Mouse (Mus musculus): Measurements from ENCODE around the gene Gm39566. TPM values are rescaled to one million over a fixed set of nuclear protein-coding genes. Genes with fewer than 3 reads are reported as not detected.

Gm39566 gene
- polyA plus RNA-seq, 1 experiment from 2014 or later, result not detected

DNA sequence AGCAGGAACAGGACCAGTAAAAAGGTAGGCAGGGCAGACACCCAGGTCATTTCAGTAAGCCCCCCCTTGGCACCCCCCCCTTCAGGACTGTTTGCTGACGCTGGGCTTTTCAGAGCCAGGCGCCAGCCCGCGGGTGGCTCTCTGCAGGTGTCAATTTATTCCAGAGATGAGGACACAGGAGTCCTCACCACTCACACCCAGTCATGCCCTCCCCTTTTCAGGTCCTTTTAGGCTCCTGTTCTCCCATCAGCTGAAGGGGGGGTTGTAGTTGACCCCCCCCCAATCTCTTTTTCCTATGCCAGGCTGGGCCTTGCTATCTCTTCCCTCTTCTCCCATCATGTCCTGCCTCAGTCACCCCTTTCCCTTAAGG is 20.9 kb upstream of the Gm39566 start:
- Histone ChIP-seq H3K4me3 (ENCODE audit: low read depth, low read length) (peak overlapping the region; percentile 94), H3K4me1 (ENCODE audit: control insufficient read depth, insufficient read depth, low read length) (peaks cover 30% of the 10 kb centered on the region), H3K9ac (ENCODE audit: low read depth, low read length) (peak overlapping the region; percentile 99), H3K4me2 (ENCODE audit: low read length) (peak overlapping the region; percentile 97), H3K27me3 (ENCODE audit: control insufficient read depth, insufficient read depth, low read depth, low read length) (no peaks in the 10 kb centered on the region), H3K36me3 (ENCODE audit: control insufficient read depth, insufficient read depth, low read length) (peaks cover 10% of the 10 kb centered on the region), H3K9me3 (replicated peaks; ENCODE audit: control insufficient read depth, low read length, poor library complexity, severe bottlenecking) (no peaks in the 10 kb centered on the region), H3K27ac (ENCODE audit: low read length) (peak overlapping the region; percentile 98)
- WGBS, result 11% methylated on average over 4 of the region's 4 CpGs
- ATAC-seq, result no peak

DNA sequence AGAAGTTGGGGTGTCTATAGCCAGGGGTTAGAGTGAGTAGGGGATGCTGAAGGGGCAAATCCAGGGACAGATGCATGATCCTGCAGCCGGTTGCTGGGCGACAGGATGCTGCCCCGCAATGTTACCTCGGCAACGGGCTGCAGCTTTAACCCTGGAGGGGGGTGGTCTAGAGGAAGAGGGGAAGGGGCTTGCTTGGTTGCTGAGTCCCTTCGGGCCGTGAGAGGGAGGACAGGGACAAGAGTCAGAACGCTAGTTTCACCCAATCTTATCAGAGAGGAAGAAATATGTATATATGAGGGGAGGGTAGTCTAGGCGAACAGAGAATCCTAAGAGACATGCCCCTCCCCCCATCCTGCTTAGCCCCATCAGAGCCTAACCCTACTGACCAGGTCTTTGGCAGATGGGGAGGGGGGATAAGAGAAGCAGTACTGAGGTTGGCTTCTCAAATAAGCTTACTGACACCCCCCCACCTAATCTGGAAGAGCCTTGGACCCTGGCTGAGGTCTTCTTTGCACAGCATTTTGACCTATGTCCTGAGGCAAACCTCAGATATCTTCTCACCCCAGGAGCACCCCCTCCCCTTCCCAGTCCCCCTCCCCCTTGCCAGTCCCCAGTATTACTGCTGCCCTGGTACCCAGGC is 20.3 kb upstream of the Gm39566 start:
- Histone ChIP-seq H3K4me3 (ENCODE audit: low read depth, low read length) (peak overlapping the region; percentile 94), H3K4me2 (ENCODE audit: low read length) (peak overlapping the region; percentile 97), H3K27ac (ENCODE audit: low read length) (peak overlapping the region; percentile 98), H3K27me3 (ENCODE audit: control insufficient read depth, insufficient read depth, low read depth, low read length) (no peaks in the 10 kb centered on the region), H3K4me1 (ENCODE audit: control insufficient read depth, insufficient read depth, low read length) (peaks cover 30% of the 10 kb centered on the region), H3K9me3 (replicated peaks; ENCODE audit: control insufficient read depth, low read length, poor library complexity, severe bottlenecking) (no peaks in the 10 kb centered on the region), H3K36me3 (ENCODE audit: control insufficient read depth, insufficient read depth, low read length) (peaks cover 10% of the 10 kb centered on the region), H3K9ac (ENCODE audit: low read depth, low read length) (peak overlapping the region; percentile 99)
- no peak for ATAC-seq
- WGBS, result 2% methylated on average over 9 of the region's 9 CpGs

DNA sequence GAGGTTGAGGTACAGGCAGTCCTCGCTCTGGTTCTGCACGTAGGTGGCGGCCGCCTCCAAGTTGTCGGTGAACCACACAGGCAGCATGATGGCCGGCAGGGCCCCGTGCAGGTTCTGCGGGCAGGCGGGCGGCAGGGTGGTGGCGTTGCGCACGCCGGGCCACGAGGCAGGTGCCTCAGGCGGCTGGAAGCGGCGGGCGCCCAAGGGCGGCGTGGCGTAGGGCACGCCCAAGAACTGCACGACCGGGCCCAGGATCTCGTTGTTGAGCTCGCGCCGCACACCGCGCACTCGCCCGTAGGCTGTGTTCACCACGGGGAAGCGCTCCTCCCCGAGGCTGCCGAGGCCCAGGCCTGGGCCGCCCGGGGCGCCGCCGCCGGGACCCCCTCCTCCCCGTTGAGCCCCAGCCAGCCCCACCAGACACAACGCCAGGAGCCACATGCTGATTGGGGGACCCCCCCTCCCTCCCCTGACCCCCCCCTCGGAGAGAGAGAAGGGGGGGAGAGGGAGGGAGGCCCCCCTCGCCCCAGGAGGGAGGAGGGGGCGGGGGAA is 19.0 kb upstream of the Gm39566 start:
- peak overlapping the region; percentile 50; the same call in 1 of the 2 replicates for H3K27ac ChIP-seq (ENCODE audit: low read length)
- 8% methylated on average over 42 of the region's 48 CpGs for WGBS
- peaks cover 13% of the 10 kb centered on the region for H3K36me3 ChIP-seq (ENCODE audit: control insufficient read depth, insufficient read depth, low read length)
- H3K9me3 ChIP-seq (replicated peaks; ENCODE audit: control insufficient read depth, low read length, poor library complexity, severe bottlenecking), result no peaks in the 10 kb centered on the region
- H3K9ac ChIP-seq (ENCODE audit: low read depth, low read length), result peak overlapping the region; percentile 99
- peaks cover 26% of the 10 kb centered on the region for H3K4me1 ChIP-seq (ENCODE audit: control insufficient read depth, insufficient read depth, low read length)
- peak overlapping the region; percentile 94 for H3K4me3 ChIP-seq (ENCODE audit: low read depth, low read length)
- H3K27me3 ChIP-seq (ENCODE audit: control insufficient read depth, insufficient read depth, low read depth, low read length), result no peaks in the 10 kb centered on the region
- peak overlapping the region; percentile 97 for H3K4me2 ChIP-seq (ENCODE audit: low read length)
- ATAC-seq, result no peak

DNA sequence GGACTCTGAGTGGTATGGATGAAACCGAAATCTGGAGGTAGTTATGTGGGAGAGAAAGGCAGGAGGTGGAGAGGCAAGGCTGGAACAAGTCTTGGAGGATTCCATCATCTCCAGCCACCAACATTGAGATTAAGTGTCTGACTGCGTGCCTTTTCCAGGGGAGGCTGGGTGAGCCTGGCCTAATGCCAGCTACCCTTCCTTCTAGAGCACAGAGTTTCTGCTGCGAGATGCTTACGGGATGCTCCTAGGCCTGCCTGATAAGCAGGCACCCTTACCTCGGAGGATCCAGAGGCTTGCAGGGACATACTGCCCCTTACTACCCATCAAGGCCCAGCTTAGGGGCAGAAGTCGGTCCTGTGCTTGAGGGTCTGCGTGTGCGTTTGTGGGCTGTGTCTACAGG is 18.5 kb upstream of the Gm39566 start:
- H3K27ac ChIP-seq (ENCODE audit: low read length), result peak overlapping the region; percentile 50; the same call in 1 of the 2 replicates
- no peak for ATAC-seq
- H3K9me3 ChIP-seq (replicated peaks; ENCODE audit: control insufficient read depth, low read length, poor library complexity, severe bottlenecking), result no peaks in the 10 kb centered on the region
- peak overlapping the region; percentile 99 for H3K9ac ChIP-seq (ENCODE audit: low read depth, low read length)
- H3K4me2 ChIP-seq (ENCODE audit: low read length), result peak overlapping the region; percentile 97
- H3K36me3 ChIP-seq (ENCODE audit: control insufficient read depth, insufficient read depth, low read length), result peaks cover 13% of the 10 kb centered on the region
- H3K4me3 ChIP-seq (ENCODE audit: low read depth, low read length), result peak overlapping the region; percentile 94
- 58% methylated on average over 8 of the region's 8 CpGs for WGBS
- peaks cover 23% of the 10 kb centered on the region for H3K4me1 ChIP-seq (ENCODE audit: control insufficient read depth, insufficient read depth, low read length)
- H3K27me3 ChIP-seq (ENCODE audit: control insufficient read depth, insufficient read depth, low read depth, low read length), result no peaks in the 10 kb centered on the region

DNA sequence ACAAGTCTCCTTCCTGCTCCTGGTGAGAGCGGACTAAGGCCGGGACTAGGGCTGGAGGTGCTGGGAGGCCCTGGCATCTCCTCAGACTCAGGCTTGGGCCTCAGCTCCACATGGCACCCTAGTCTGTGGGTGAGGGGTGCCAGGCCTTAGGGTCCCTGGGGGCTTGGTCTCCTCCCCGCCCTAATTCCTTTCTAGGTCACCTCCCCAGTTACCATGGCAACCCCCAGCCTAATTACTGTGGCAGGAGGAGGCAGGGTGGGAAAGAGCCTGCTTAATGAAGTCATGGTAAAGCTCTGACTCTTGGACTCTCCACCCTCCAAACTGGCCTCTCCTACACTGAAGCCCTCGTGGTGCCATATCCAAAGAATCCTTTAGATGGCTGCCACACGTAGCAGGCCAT is 13.7 kb upstream of the Gm39566 start:
- no peaks in the 10 kb centered on the region for H3K27me3 ChIP-seq (ENCODE audit: control insufficient read depth, insufficient read depth, low read depth, low read length)
- H3K9ac ChIP-seq (ENCODE audit: low read depth, low read length), result no peak overlapping the region
- no peak overlapping the region for H3K4me2 ChIP-seq (ENCODE audit: low read length)
- peaks cover 3% of the 10 kb centered on the region for H3K4me1 ChIP-seq (ENCODE audit: control insufficient read depth, insufficient read depth, low read length)
- no peak overlapping the region for H3K4me3 ChIP-seq (ENCODE audit: low read depth, low read length)
- 54% methylated on average over 5 of the region's 5 CpGs for WGBS
- no peak for ATAC-seq
- H3K9me3 ChIP-seq (replicated peaks; ENCODE audit: control insufficient read depth, low read length, poor library complexity, severe bottlenecking), result no peaks in the 10 kb centered on the region
- peaks cover 50% of the 10 kb centered on the region for H3K36me3 ChIP-seq (ENCODE audit: control insufficient read depth, insufficient read depth, low read length)
- no peak overlapping the region for H3K27ac ChIP-seq (ENCODE audit: low read length)

DNA sequence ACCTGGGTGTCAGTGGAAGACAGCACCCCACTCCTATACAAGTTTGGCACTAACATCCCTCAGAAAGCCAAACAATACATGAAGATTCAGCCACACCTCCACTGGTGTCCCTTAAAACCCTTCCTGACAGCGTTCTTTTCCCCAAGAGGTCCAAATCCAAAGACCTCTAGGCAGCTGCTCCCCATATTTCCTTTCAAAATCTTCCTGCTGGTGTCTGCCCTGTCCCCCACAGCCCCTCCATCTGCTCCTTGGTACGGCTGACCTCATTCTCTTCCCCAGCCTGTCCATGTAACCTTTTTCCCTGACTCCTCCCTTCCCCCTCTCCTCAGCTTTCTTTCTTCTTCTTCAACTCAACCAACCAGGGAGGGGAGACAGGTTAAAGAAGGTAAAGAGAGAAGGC is 8.4 kb upstream of the Gm39566 start:
- Histone ChIP-seq H3K9ac (ENCODE audit: low read depth, low read length) (no peak overlapping the region), H3K4me2 (ENCODE audit: low read length) (no peak overlapping the region), H3K27me3 (ENCODE audit: control insufficient read depth, insufficient read depth, low read depth, low read length) (no peaks in the 10 kb centered on the region), H3K9me3 (replicated peaks; ENCODE audit: control insufficient read depth, low read length, poor library complexity, severe bottlenecking) (no peaks in the 10 kb centered on the region), H3K36me3 (ENCODE audit: control insufficient read depth, insufficient read depth, low read length) (peaks cover 39% of the 10 kb centered on the region), H3K4me1 (ENCODE audit: control insufficient read depth, insufficient read depth, low read length) (no peaks in the 10 kb centered on the region), H3K4me3 (ENCODE audit: low read depth, low read length) (no peak overlapping the region), H3K27ac (ENCODE audit: low read length) (no peak overlapping the region)
- no peak for ATAC-seq
- WGBS, result 69% methylated on average over 2 of the region's 2 CpGs

DNA sequence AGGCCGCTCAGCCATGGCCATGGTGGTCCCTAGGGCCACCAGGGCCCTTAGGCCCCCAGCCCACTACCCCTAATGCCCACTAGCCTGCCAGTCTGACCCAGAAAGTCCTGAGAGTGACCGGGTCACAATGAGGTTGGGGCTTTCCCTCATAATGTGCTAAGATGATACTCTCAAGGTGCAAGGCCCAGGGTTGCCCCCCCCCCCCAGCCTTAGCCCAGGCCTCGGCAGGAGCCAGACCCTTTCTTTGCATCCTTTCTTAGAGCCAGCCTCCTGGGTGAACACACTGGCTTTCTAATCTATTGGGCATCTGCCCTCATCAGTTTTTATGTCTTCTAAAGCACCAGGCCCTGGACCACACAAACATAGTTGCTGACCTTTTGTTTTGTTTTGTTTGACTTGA is 7.0 kb upstream of the Gm39566 start, which contains the start of gene Spem1:
Spem1 (minus strand) TSS at position 101 of the 400 bp plus-strand sequence.
- peaks cover 25% of the 10 kb centered on the region for H3K36me3 ChIP-seq (ENCODE audit: control insufficient read depth, insufficient read depth, low read length)
- H3K9ac ChIP-seq (ENCODE audit: low read depth, low read length), result no peak within 1 kb of the TSS
- 86% methylated on average over 3 of the region's 3 CpGs for WGBS
- H3K4me1 ChIP-seq (ENCODE audit: control insufficient read depth, insufficient read depth, low read length), result no peaks in the 10 kb centered on the region
- H3K9me3 ChIP-seq (replicated peaks; ENCODE audit: control insufficient read depth, low read length, poor library complexity, severe bottlenecking), result no peaks in the 10 kb centered on the region; the same call in 1 of the 2 replicates
- H3K27ac ChIP-seq (ENCODE audit: low read length), result no peak within 1 kb of the TSS
- ATAC-seq, result no peak
- H3K4me2 ChIP-seq (ENCODE audit: low read length), result no peak within 1 kb of the TSS
- no peak within 1 kb of the TSS for H3K4me3 ChIP-seq (ENCODE audit: low read depth, low read length)
- no peaks in the 10 kb centered on the region for H3K27me3 ChIP-seq (ENCODE audit: control insufficient read depth, insufficient read depth, low read depth, low read length)

DNA sequence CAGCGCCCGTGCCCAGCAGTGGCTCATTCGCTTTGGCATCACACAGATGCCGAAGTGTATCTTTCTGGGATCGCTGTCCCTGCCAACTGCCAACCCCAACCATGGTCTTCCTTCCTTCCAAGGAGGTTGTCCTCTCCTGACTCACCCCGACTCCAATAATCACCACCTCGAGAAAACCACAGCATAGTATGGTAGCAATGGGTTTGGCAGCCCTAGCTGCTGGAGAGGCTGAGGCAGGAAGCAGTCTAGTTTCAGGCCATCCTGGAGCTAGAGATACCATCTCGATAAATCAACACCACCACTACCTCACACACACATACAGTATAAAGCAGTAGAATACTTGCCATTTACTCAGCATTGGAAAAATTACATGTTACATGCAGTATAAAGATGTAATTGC is 3.8 kb upstream of the Gm39566 start:
- Histone ChIP-seq H3K4me2 (ENCODE audit: low read length) (no peak overlapping the region), H3K4me3 (ENCODE audit: low read depth, low read length) (no peak overlapping the region), H3K9ac (ENCODE audit: low read depth, low read length) (no peak overlapping the region), H3K36me3 (ENCODE audit: control insufficient read depth, insufficient read depth, low read length) (peaks cover under 1% of the 10 kb centered on the region), H3K4me1 (ENCODE audit: control insufficient read depth, insufficient read depth, low read length) (no peaks in the 10 kb centered on the region), H3K9me3 (replicated peaks; ENCODE audit: control insufficient read depth, low read length, poor library complexity, severe bottlenecking) (no peaks in the 10 kb centered on the region; the same call in 1 of the 2 replicates), H3K27ac (ENCODE audit: low read length) (no peak overlapping the region), H3K27me3 (ENCODE audit: control insufficient read depth, insufficient read depth, low read depth, low read length) (no peaks in the 10 kb centered on the region)
- ATAC-seq, result no peak
- WGBS, result 96% methylated on average over 8 of the region's 8 CpGs

DNA sequence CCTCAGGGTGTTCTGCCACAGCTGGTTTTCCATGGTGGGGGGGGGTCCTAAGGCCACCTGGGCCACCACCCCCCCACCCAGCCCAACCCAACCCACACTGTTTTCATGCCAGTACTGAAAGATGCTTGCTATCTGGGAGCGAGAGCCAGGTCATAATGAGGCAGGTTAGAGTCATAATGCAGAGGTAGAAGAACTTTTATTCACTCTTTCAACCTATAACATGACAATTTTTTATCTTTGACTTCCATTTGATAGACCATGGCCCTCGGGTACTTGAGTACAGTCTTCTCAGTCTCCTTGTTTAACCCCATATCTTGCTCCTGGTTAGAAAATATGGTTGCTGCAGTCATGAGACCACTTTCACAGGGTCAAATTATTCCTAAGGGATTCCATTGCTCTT is 3.3 kb upstream of the Gm39566 start, which contains the start of gene Spem2:
Spem2 (minus strand) TSS at position 101 of the 400 bp plus-strand sequence.
- no peak within 1 kb of the TSS for H3K4me3 ChIP-seq (ENCODE audit: low read depth, low read length)
- H3K9ac ChIP-seq (ENCODE audit: low read depth, low read length), result no peak within 1 kb of the TSS
- no peak for ATAC-seq
- H3K4me1 ChIP-seq (ENCODE audit: control insufficient read depth, insufficient read depth, low read length), result no peaks in the 10 kb centered on the region
- H3K9me3 ChIP-seq (replicated peaks; ENCODE audit: control insufficient read depth, low read length, poor library complexity, severe bottlenecking), result no peaks in the 10 kb centered on the region; the same call in 1 of the 2 replicates
- H3K4me2 ChIP-seq (ENCODE audit: low read length), result no peak within 1 kb of the TSS
- H3K27ac ChIP-seq (ENCODE audit: low read length), result no peak within 1 kb of the TSS
- H3K27me3 ChIP-seq (ENCODE audit: control insufficient read depth, insufficient read depth, low read depth, low read length), result no peaks in the 10 kb centered on the region
- H3K36me3 ChIP-seq (ENCODE audit: control insufficient read depth, insufficient read depth, low read length), result no peaks in the 10 kb centered on the region
- WGBS, result 70% methylated on average over 2 of the region's 2 CpGs
